Mouse (Mus musculus) forebrain, embryonic 13.5 days (tissue): ENCODE data around the gene Spry2. TPM values are rescaled to one million over a fixed set of nuclear protein-coding genes. Genes with fewer than 3 reads are reported as not detected.
A peak's percentile ranks its signal among the peaks of the same experiment; 100 is the strongest.

Experiments
- ATAC-seq: fragments of 200-750 bp; cut with Nextera tagmentation; 2 replicates; pipeline ENCODE4 v1.8.0; 2017
- H3K27ac ChIP-seq: fragments of 300-500 bp; sonication (generic); 2 replicates; pipeline ENCODE4 v1.5.1; 2015; ENCODE audit warnings: inconsistent platforms, mild to moderate bottlenecking, moderate library complexity
- H3K27me3 ChIP-seq: fragments of 300-500 bp; sonication (generic); 2 replicates; pipeline ENCODE4 v1.6.1; 2015; ENCODE audit warnings: mild to moderate bottlenecking, inconsistent platforms
- H3K36me3 ChIP-seq: fragments of 300-500 bp; sonication (generic); 2 replicates; pipeline ENCODE4 v1.6.1; 2015; ENCODE audit warnings: mild to moderate bottlenecking, inconsistent platforms; ENCODE audit not compliant: poor library complexity, severe bottlenecking
- H3K4me1 ChIP-seq: fragments of 300-500 bp; sonication (generic); 2 replicates; pipeline ENCODE4 v1.6.1; 2015; ENCODE audit warnings: inconsistent platforms
- H3K4me2 ChIP-seq: fragments of 300-500 bp; sonication (generic); 2 replicates; pipeline ENCODE4 v1.6.1; 2015; ENCODE audit warnings: inconsistent platforms, mild to moderate bottlenecking, moderate library complexity
- H3K4me3 ChIP-seq: fragments of 300-500 bp; sonication (generic); 2 replicates; pipeline ENCODE4 v1.5.1; 2015; ENCODE audit warnings: mild to moderate bottlenecking, inconsistent platforms
- H3K9ac ChIP-seq: fragments of 300-500 bp; sonication (generic); 2 replicates; pipeline ENCODE4 v1.6.1; 2015; ENCODE audit warnings: mild to moderate bottlenecking, inconsistent platforms
- H3K9me3 ChIP-seq: fragments of 300-500 bp; sonication (generic); replicated peaks from 2 replicates; pipeline ENCODE4 v1.6.1; 2016; ENCODE audit warnings: inconsistent platforms
- WGBS: fragments of 180-500 bp; shearing (Covaris S2); methylation state at CpG from one replicate; pipeline ENCODE4 v1.1.7; 2015; 5-methylcytosine and 5-hydroxymethylcytosine counted together
- polyA plus RNA-seq: library from polyadenylated mRNA; unstranded; fragments of >200 nt; fragmentation: Nextera tagmentation; extraction: Ambion mirVana; gene quantifications from 2 replicates; pipeline ENCODE4 v1.2.1, GENCODE M21; 2015

Gene Spry2
- polyA plus RNA-seq: 21.4 and 27.4 TPM in 2 replicates

DNA sequence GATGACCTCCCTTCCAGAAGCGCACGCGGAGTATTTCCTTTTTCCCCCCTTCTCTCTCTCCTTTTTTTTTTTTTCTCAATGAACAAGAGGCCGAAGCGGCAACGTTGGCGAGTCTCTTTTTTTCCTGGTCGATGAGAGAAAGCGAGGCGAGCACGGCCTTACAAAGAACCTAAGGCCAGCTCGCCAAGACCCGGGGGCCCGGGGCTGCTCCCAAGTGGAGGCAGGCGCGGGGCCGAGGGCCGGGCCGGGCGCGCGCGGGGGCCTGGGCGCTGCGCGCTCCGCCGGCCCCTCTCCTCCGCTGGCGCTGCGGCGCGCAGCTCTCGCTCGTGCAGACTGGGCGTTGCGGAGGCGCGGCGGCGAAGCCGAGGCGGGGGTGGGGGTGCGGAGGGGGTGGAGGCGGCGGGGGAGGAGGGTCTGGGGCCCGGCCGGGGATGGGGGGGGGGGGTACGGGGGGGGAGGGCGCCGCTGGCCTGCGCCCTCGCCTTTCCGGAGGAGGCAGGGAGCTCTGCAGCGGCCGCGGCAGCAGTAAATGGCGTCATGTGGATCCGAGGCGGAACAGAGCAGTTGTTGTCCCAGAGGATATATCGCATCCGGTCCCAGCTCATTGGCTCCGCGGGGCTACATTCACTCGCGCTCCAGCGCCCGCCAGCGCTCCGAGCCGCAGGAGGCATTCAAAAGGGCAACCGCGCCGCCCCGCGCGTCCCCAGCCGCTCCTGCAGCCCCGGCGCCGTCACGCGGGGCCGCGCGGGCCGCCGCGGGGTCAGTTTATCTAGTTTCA, at the start of gene Spry2:
Spry2 (minus strand) TSS at position 29 of the 778 bp plus-strand sequence.
- H3K4me3 ChIP-seq: peak within 1 kb of the TSS; percentile 79
- H3K36me3 ChIP-seq: peaks cover 3% of the 10 kb centered on the region; the same call in 1 of the 2 replicates
- peaks cover 9% of the 10 kb centered on the region; the same call in 1 of the 2 replicates for H3K27me3 ChIP-seq
- H3K27ac ChIP-seq: peak within 1 kb of the TSS; percentile 98
- H3K9me3 ChIP-seq: no peaks in the 10 kb centered on the region
- H3K9ac ChIP-seq: peak within 1 kb of the TSS; percentile 86
- H3K4me2 ChIP-seq: peak within 1 kb of the TSS; percentile 95
- whole genome bisulfite sequencing: under 1% methylated on average over 57 of the region's 89 CpGs
- ATAC-seq: peak; percentile 95
- peaks cover 30% of the 10 kb centered on the region for H3K4me1 ChIP-seq

DNA sequence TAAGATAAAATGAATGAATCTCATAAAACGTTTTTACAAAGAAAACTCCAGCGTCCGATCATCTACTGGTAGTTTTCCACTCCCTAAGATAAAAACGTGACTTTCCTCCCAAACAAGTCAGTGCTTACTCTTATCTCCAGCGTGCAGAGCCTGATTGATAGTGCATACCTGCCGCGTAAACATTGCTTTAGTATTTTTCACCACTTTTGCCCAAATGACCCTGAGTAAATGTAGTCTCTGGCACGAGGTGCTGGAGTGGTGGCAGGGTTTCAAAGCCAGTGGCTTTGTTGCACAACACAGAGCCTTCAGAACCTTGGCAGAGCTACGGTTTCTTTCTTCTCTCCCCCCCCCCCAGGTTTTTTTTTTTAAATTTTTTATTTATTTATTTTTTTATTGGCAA, 44.7 kb upstream of the Spry2 start:
- no peak for ATAC-seq
- 87% methylated on average over 9 of the region's 9 CpGs for WGBS
- H3K27ac ChIP-seq: no peak overlapping the region

DNA sequence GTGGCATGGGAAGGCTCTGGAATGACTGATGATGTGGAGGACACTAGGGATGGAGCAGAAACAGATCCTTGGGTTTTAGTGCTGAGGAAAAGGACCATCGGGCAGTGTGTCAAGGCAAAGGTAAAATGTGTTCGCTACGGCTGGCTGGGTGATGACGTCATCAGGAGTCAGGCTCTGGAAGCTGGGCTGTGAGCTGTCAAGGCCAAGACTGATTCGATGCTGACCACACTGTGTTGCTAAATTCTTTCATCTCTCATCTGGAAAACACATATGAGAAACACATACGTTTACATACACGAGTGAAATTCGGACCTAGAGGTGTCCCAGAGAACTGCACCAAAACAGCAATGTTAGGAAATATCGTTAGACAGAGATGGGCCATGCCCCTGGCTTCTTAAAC, 30.1 kb upstream of the Spry2 start:
- H3K4me3 ChIP-seq: no peak overlapping the region
- WGBS: 89% methylated on average over 9 of the region's 9 CpGs
- no peak overlapping the region for H3K27ac ChIP-seq
- H3K9ac ChIP-seq: no peak overlapping the region
- no peaks in the 10 kb centered on the region for H3K36me3 ChIP-seq
- no peaks in the 10 kb centered on the region for H3K4me1 ChIP-seq
- H3K4me2 ChIP-seq: no peak overlapping the region
- H3K9me3 ChIP-seq: no peaks in the 10 kb centered on the region
- H3K27me3 ChIP-seq: 0 out of 2 replicates have a peak, but pooled peaks cover 5% of the 10 kb centered on the region
- no peak for ATAC-seq

More for the DNA sequence above, 44.7 kb upstream of the Spry2 start:
- Histone ChIP-seq H3K9me3 (no peaks in the 10 kb centered on the region), H3K27me3 (no peaks in the 10 kb centered on the region), H3K4me1 (no peaks in the 10 kb centered on the region), H3K36me3 (no peaks in the 10 kb centered on the region), H3K4me3 (no peak overlapping the region), H3K9ac (no peak overlapping the region), H3K4me2 (no peak overlapping the region)

DNA sequence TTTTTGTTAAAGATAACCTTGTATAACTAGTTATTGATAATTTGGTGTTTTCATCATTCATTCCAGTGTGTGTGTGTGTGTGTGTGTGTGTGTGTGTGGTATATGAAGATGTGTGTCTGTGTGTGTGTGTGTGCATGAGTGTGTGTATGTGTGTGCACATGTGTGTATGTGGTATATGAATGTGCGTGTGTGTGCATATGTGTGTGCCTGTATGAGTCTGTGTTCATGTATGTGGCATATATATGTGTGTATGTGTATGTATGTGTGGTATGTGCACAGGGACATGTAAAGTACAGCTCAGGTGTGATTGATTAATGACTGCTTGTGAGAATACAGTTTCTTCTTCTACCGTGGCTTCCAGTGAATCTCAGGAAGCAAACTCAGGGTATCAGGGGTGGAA, 28.7 kb upstream of the Spry2 start:
- no peaks in the 10 kb centered on the region for H3K36me3 ChIP-seq
- WGBS: 90% methylated on average over 2 of the region's 2 CpGs
- H3K27me3 ChIP-seq: 0 out of 2 replicates have a peak, but pooled peaks cover 5% of the 10 kb centered on the region
- H3K4me2 ChIP-seq: no peak overlapping the region
- no peak overlapping the region for H3K4me3 ChIP-seq
- H3K4me1 ChIP-seq: peaks cover 8% of the 10 kb centered on the region
- no peaks in the 10 kb centered on the region for H3K9me3 ChIP-seq
- H3K27ac ChIP-seq: no peak overlapping the region
- H3K9ac ChIP-seq: no peak overlapping the region
- peak; percentile 25; the same call in 1 of the 2 replicates for ATAC-seq

DNA sequence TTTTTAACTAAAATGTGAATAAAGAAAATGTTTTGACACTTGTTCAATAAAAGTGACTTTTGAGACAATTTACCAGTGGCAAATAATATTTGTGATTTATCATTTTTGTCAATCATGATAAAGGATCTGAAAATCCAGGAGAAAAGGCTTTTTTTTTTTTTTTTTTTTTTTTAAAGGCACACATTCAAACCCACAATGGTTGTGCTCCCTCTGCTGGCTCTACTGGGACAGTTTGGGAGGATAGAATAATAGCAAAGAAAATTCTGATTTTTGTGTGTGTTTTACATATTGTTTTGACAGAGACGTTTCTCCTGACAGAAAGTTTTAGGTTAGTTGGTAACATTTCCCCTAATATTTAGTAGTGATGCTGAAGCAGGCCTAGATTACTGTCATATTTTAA, 28.1 kb upstream of the Spry2 start:
- peak; percentile 30 for ATAC-seq
- H3K27ac ChIP-seq: no peak overlapping the region

DNA sequence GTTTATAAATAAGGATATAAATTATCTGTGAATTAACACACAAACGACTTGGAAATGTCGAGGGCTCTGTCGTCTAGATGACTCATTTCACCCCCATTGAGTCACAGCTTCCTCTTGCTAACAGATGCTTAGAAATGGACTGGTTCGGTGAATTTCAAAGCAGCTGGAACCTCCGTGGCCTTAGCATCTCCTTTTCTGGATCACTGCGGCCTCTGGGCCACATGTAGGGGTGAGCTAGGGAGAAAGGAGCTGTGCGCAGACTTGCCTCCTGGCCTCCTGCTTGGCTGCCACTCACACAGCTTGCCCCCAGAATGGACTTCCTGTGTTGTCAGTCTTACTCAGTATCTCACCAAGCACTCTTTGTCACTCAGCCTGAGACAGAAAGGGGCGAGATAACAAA, 26.3 kb upstream of the Spry2 start:
- Histone ChIP-seq H3K4me1 (peaks cover 13% of the 10 kb centered on the region), H3K9ac (no peak overlapping the region), H3K4me3 (no peak overlapping the region), H3K36me3 (no peaks in the 10 kb centered on the region), H3K9me3 (no peaks in the 10 kb centered on the region), H3K4me2 (no peak overlapping the region), H3K27ac (no peak overlapping the region), H3K27me3 (0 out of 2 replicates have a peak, but pooled peaks cover 5% of the 10 kb centered on the region)
- WGBS: 25% methylated on average over 8 of the region's 8 CpGs
- no peak for ATAC-seq

More for the DNA sequence above, 28.1 kb upstream of the Spry2 start:
- H3K9ac ChIP-seq: no peak overlapping the region
- 0 out of 2 replicates have a peak, but pooled peaks cover 5% of the 10 kb centered on the region for H3K27me3 ChIP-seq
- whole genome bisulfite sequencing: 36% methylated on average over 1 of the region's 1 CpGs
- H3K9me3 ChIP-seq: no peaks in the 10 kb centered on the region
- H3K4me3 ChIP-seq: no peak overlapping the region
- peaks cover 13% of the 10 kb centered on the region for H3K4me1 ChIP-seq
- no peak overlapping the region for H3K4me2 ChIP-seq
- H3K36me3 ChIP-seq: no peaks in the 10 kb centered on the region

GRCm38 (mm10) chr14:105922427-105922826, 25.8 kb upstream of the Spry2 start:
- Histone ChIP-seq H3K4me2 (no peak overlapping the region), H3K9me3 (no peaks in the 10 kb centered on the region), H3K27ac (no peak overlapping the region), H3K36me3 (no peaks in the 10 kb centered on the region), H3K4me3 (no peak overlapping the region), H3K27me3 (0 out of 2 replicates have a peak, but pooled peaks cover 5% of the 10 kb centered on the region), H3K9ac (no peak overlapping the region), H3K4me1 (peaks cover 13% of the 10 kb centered on the region)
- WGBS: 46% methylated on average over 5 of the region's 5 CpGs
- no peak for ATAC-seq

DNA sequence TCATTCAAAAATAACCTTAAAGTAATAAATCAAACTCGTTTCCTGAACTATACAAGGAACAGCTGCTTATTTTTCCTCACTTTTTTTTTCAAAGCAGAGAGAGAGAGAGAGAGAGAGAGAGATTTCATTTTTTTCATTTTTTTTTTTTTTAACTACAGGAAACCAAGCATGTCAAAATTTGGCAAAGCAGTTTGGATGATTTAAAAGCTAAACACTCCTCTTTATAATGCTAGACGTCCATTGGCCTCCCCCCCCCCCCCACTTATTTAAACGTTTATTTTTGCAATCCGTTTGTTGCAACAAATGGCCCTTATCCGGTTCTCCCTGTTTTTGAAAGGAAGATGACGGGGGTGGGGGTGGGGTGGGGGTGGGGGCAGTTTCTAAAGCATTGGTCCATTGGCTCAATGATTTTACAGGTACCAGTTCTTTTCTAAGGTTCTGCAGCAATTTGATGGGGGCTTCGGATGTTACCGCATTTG, 24.6 kb upstream of the Spry2 start:
- Histone ChIP-seq H3K27ac (no peak overlapping the region), H3K27me3 (0 out of 2 replicates have a peak, but pooled peaks cover 5% of the 10 kb centered on the region), H3K4me3 (0 out of 2 replicates have a peak overlapping the region, but pooled peaks have one; percentile 21), H3K9ac (no peak overlapping the region; the same call in 1 of the 2 replicates), H3K9me3 (no peaks in the 10 kb centered on the region), H3K4me1 (peaks cover 13% of the 10 kb centered on the region), H3K36me3 (no peaks in the 10 kb centered on the region), H3K4me2 (peak overlapping the region; percentile 57)
- no peak for ATAC-seq
- 6% methylated on average over 8 of the region's 8 CpGs for WGBS

GRCm38 (mm10) chr14:105920395-105921216, 24.0 kb upstream of the Spry2 start:
- Histone ChIP-seq H3K36me3 (no peaks in the 10 kb centered on the region), H3K27ac (no peak overlapping the region), H3K4me2 (peak overlapping the region; percentile 57), H3K27me3 (0 out of 2 replicates have a peak, but pooled peaks cover 5% of the 10 kb centered on the region), H3K9me3 (no peaks in the 10 kb centered on the region), H3K4me3 (peak overlapping the region; percentile 21), H3K9ac (peak overlapping the region; percentile 34), H3K4me1 (peaks cover 13% of the 10 kb centered on the region)
- ATAC-seq: peak; percentile 73
- WGBS: 2% methylated on average over 23 of the region's 23 CpGs

- no peak for ATAC-seq
- Histone ChIP-seq H3K4me1 (no peaks in the 10 kb centered on the region), H3K9ac (no peak overlapping the region), H3K4me2 (no peak overlapping the region), H3K27me3 (no peaks in the 10 kb centered on the region), H3K36me3 (no peaks in the 10 kb centered on the region), H3K4me3 (no peak overlapping the region), H3K27ac (no peak overlapping the region), H3K9me3 (no peaks in the 10 kb centered on the region)
- 68% methylated on average over 6 of the region's 6 CpGs for WGBS
Observed at GRCm38 (mm10) chr14:105907216-105907615, 10.6 kb upstream of the Spry2 start.

DNA sequence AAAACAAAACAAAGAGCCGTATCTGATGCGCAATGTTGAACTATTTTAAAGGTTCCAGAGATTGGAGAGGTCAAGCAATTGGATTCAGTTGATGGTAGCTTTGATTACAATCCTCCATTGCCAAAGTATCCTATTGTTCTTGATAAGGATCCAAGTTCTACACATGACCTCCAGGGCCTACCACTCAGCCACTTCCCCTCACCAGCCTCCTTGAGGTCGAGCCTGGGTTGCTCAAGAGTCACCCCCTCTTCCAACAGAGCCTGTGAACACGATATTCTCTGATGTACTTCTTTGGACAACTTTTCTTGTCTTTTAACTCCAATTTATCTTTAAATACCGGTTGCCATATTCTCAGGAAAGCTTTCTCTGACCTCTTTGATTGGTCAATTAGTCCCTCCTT, 9.3 kb upstream of the Spry2 start:
- ATAC-seq: no peak
- Histone ChIP-seq H3K27ac (no peak overlapping the region), H3K4me2 (no peak overlapping the region), H3K27me3 (no peaks in the 10 kb centered on the region), H3K4me3 (no peak overlapping the region), H3K36me3 (no peaks in the 10 kb centered on the region), H3K9ac (no peak overlapping the region), H3K4me1 (no peaks in the 10 kb centered on the region), H3K9me3 (no peaks in the 10 kb centered on the region)
- 95% methylated on average over 5 of the region's 5 CpGs for WGBS

DNA sequence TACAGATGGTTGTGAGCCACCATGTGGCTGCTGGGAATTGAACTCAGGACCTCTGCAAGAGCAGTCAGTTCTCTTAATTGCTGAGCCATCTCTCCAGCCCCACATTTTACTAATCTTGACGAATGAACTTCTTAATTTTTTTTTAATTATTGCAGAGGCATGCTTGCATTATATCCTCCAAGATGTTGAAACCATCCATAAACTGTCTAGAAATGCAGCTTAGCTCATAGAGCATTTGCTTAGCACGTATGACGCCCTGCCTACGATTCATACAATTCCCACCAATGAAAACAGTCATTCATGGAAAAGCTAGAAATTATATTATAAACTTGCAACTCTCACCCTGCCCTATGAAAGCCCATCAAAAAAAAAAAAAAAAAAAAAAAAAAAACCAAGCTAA, 8.9 kb upstream of the Spry2 start:
- Histone ChIP-seq H3K4me1 (no peaks in the 10 kb centered on the region), H3K27me3 (no peaks in the 10 kb centered on the region), H3K9me3 (no peaks in the 10 kb centered on the region), H3K27ac (no peak overlapping the region), H3K4me2 (no peak overlapping the region), H3K36me3 (no peaks in the 10 kb centered on the region), H3K4me3 (no peak overlapping the region), H3K9ac (no peak overlapping the region)
- 96% methylated on average over 4 of the region's 4 CpGs for WGBS
- no peak for ATAC-seq
